Mouse (Mus musculus) monocyte, adult 2 months (primary cell): Measurements from ENCODE around the gene Irx3.

ENCODE experiments used
- DNase-seq, 2 experiments: peaks; one replicate each; pipeline ENCODE4 v3.0.0; 2022; ENCODE audit warnings: low spot score in 2 of 2, low read depth in 1 of 2

Irx3 gene

DNA sequence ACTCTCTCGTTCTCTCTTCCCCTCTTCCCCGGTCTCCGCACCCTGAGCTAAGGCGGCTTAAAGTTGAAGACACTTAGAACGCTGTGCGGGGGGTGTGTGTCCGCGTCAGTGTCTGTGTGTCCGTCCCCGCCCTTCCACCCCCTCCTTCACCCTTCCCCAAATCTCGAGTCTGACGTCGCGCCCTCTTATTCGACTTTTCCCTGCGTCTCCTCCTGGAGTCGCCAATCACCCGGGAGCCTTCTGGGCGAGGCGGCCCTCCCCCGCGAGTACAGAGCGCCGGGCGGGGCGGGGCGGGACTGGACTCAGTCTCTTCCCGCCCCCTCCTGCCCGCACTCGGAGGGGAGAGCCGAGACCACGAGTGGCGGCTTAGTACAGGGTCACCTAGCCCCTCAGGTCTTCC lies at the start of gene Irx3:
Gene Irx3, minus strand, starts transcription at position 229 of the 400 bp plus-strand sequence.
- no peak for DNase-seq

GRCm38 (mm10) chr8:91851359-91851758 lies 49.5 kb upstream of the Irx3 start:
- no peak for DNase-seq

- no peak for DNase-seq
Observed at GRCm38 (mm10) chr8:91849984-91850383, 48.1 kb upstream of the Irx3 start.

GRCm38 (mm10) chr8:91849529-91849928 lies 47.7 kb upstream of the Irx3 start:
- DNase-seq: no peak

- DNase-seq: no peak
Observed at GRCm38 (mm10) chr8:91845641-91846040, 43.8 kb upstream of the Irx3 start.

- no peak for DNase-seq
Observed at GRCm38 (mm10) chr8:91837131-91837530, 35.3 kb upstream of the Irx3 start.

DNA sequence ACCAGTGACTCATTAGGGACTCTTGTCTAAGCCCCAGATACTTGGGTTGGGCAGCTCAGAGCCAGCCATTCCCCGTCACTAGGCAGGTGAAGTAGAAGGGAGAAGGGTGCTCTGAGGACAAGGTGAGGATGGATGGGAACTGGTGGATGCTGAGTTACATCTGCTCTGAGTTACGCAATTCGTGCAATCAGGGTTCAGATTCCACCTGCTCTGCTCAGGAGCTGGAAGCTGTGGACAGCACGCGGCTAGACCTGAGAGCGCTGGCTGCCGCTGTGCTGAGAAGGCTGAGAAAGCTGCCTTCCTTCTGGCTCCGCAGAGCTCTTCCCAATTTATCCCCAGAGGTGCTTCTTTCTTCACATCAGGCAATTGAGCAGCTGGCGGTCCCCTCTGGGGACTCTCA lies 34.8 kb upstream of the Irx3 start:
- DNase-seq: no peak

DNA sequence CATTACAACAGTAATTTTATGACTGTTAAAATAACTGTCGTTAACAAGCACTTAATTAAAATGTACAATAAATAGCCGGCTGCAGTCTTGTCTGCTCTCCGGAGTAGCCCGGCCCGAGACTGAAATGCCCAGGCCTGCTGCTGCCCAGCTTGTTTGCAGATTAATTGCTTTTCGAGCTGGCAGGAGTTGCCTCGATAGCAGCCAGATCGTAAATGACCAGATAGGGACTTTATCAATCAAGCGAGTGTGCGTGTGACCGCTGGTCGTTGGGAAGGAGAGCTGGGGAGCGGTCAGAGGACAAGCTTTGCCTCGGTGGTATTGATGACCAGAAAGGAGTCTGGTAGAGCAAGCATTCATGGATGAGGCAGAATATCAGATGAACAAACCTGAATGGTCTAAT lies 25.8 kb upstream of the Irx3 start:
- DNase-seq: no peak

GRCm38 (mm10) chr8:91827192-91827591 lies 25.3 kb upstream of the Irx3 start:
- DNase-seq: no peak

DNA sequence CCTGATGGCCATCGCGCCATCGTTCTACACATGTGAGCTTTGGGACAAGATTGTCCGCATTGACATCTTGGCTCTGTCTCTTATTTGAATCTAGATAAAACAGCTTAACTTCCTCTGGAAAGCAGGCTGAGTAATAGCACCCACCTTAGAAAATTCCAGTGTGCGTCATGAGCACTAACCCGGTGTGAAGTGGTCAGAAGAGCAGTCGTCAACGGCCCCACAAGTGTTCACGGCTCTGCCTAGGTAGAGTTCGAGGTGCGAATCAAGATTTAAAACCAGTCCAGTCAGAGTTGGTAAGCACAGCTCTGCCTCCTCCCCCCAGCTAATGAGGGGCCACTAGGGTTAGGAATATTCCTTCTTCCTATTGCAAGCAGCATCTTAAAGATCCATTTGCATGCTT lies 21.5 kb upstream of the Irx3 start:
- no peak for DNase-seq

GRCm38 (mm10) chr8:91822746-91823145 lies 20.9 kb upstream of the Irx3 start:
- no peak for DNase-seq

DNA sequence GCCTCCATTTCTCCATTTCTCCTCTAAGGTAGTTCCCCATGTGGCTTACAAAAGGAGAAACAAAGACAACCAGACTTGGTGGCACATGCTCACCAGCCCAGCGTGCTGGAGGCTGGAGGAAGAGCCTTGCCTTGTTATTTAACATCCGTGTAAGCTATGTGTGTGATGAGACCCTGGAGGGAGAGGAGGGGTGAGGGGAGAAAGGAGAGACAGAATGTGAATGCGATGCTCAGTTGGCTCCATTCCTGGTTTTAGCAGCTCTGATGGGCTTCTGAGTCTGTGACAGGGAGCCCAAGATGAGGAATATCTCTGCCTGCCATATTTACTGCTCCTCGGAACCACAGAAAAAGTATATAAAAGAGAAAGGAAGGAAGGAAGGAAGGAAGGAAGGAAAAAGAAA lies 20.1 kb upstream of the Irx3 start:
- DNase-seq: no peak

DNA sequence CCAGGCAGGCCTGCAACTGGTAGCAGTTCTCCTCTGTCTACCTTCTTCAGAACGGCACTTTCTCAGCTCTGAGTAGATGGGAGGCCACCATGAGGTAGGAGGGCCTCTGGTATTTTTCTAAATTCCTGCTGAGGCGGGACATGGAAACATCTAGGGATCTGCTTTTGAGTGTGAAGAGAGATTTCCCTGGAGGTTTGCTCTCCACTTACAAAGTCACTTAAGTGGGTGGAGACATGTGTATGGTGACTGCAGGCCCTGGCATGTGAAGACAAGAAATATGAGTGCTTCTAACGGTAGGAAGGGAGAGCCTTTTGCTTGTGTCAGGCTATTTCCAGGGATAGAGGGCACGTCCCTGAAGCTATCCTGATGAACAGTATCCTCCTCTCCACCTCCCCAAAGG lies 17.9 kb upstream of the Irx3 start:
- DNase-seq: no peak

- DNase-seq: no peak
Observed at GRCm38 (mm10) chr8:91818784-91819183, 16.9 kb upstream of the Irx3 start.

GRCm38 (mm10) chr8:91814106-91814505 lies 12.2 kb upstream of the Irx3 start:
- DNase-seq: no peak

- DNase-seq: no peak
Observed at GRCm38 (mm10) chr8:91806720-91807241, 4.9 kb upstream of the Irx3 start.

GRCm38 (mm10) chr8:91806084-91806719 lies 4.3 kb upstream of the Irx3 start:
- DNase-seq: no peak

DNA sequence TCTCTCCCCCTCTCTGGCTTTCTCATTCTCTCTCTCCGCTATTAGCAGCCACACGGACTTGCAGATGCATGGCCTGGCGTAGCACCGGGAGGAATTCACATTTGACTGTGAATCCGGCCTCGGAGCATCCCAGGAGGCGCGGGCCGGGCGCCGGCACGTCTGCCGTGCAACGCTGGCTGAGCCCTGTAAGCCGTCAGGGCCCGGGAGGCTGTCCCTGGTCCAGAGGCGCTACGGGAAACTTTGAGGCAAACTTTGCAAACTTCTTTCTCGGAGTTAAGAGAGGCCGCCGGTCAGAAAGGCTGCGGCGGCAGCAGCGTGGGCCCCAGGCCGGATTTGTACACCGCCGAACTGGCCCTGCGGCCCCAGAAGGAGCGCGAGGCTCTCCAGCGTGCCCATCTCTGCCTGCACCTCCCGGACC lies 3.4 kb upstream of the Irx3 start:
- no peak for DNase-seq

GRCm38 (mm10) chr8:91804403-91805253 lies 2.8 kb upstream of the Irx3 start:
- no peak for DNase-seq

- DNase-seq: no peak
Observed at GRCm38 (mm10) chr8:91803515-91804402, 1.9 kb upstream of the Irx3 start.
